Mouse (Mus musculus) kidney, postnatal 14 days (tissue): ENCODE data around the gene Reps1.

Source experiments
- DNase-seq: peaks from one replicate; pipeline ENCODE4 v3.0.0; 2022; ENCODE audit warnings: mixed read lengths

The Reps1 gene

GRCm38 (mm10) chr10:18147224-18147623, 91.6 kb downstream of the Reps1 start:
- no peak for DNase-seq

- no peak for DNase-seq
These were observed 106.8 kb downstream of the Reps1 start for GRCm38 (mm10) chr10:18162435-18162971.
